Mouse (Mus musculus): Measurements from ENCODE around the gene Gm10057.
"Not testable (repeated sequence)": the region's sequence is repeated elsewhere in the genome, so short reads cannot be mapped to it uniquely, and the experiment has no call there.

DNA sequence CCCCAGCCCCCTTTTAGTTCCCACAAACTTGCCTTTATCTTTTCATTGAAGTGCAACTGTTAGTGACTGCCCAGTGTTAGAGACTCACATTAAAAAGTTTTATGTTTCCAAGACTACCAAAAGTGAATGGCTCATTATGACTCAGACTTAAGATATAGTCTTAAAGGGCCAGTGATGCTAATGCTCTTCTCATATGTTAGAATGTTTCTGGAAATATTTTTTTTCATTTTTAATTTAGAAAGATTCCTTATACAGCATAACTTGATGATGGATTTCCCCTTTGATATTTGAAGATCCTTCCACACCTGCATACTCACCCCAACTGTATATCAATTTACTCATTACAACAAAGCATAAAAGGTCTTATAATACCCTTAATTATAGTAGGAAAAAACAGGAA, 21.1 kb downstream of the Gm10057 start, which contains the start of gene 4921511M17Rik:
- not testable (repeated sequence) for TF ChIP-seq CTCF (IDR thresholded peaks at IDR 0.05; ENCODE audit: insufficient read depth, low read length); POLR2A (IDR thresholded peaks at IDR 0.05; ENCODE audit: borderline replicate concordance, extremely low read depth, low read depth, low read length)

All from lung, adult 2 months (tissue).